Mouse (Mus musculus): ENCODE measurements at regions not wholly inside any gene's neighbourhood (a gene's known extent, or its start where the extent isn't known, plus 50 kb on each side); places are given as distances from the start of the nearest gene placed in this dataset.

- TF ChIP-seq CTCF (IDR thresholded peaks at IDR 0.05; ENCODE audit: extremely low read depth, insufficient read depth, insufficient read length, insufficient replicate concordance) (no peak), POLR2A (IDR thresholded peaks at IDR 0.05; ENCODE audit: low read depth, low read length) (no peak)
Observed at GRCm38 (mm10) chr3:35349114-35349513, 404.8 kb upstream of the Atp11b start.

All from spleen, adult 2 months (tissue).